Mouse (Mus musculus) liver, embryonic 14.5 days (tissue): ENCODE measurements around the gene Nav2. TPM values are rescaled to one million over a fixed set of nuclear protein-coding genes. Genes with fewer than 3 reads are reported as not detected.

ENCODE experiments used
- ATAC-seq: fragments of 200-750 bp; cut with Nextera tagmentation; 2 replicates; pipeline ENCODE4 v1.8.0; 2017; ENCODE audit warnings: moderate number of reproducible peaks, mild to moderate bottlenecking, moderate library complexity; ENCODE audit not compliant: insufficient read depth
- DNase-seq, 3 experiments: peaks; one replicate each; pipeline ENCODE4 v3.0.0-alpha.2; 2012 to 2013; ENCODE audit warnings: low read depth in 3 of 3, low spot score in 3 of 3
- H3K27ac ChIP-seq: fragments of 300-500 bp; sonication (generic); 2 replicates; pipeline ENCODE4 v1.5.1; 2014; ENCODE audit warnings: moderate library complexity, mild to moderate bottlenecking, control low read depth, inconsistent platforms
- H3K27me3 ChIP-seq: fragments of 300-500 bp; sonication (generic); 2 replicates; pipeline ENCODE4 v1.6.1; 2014; ENCODE audit warnings: mild to moderate bottlenecking, low read length, moderate library complexity; ENCODE audit not compliant: control insufficient read depth, insufficient read depth
- H3K36me3 ChIP-seq: fragments of 300-500 bp; sonication (generic); replicated peaks from 2 replicates; pipeline ENCODE4 v1.6.1; 2014; ENCODE audit warnings: low read depth; ENCODE audit not compliant: control insufficient read depth, insufficient read depth
- H3K4me1 ChIP-seq, 2 experiments: fragments of 200-500 bp in 1 of 2; fragments of 300-500 bp in 1 of 2; sonication (generic) in 1 of 2; replicated peaks; 2 replicates each; pipeline ENCODE4 v1.6.1; 2012 to 2014; ENCODE audit warnings: antibody characterized with exemption in 1 of 2, inconsistent platforms in 1 of 2, low read length in 1 of 2; ENCODE audit not compliant: control insufficient read depth in 2 of 2, insufficient read depth in 2 of 2
- H3K4me2 ChIP-seq: fragments of 300-500 bp; sonication (generic); 2 replicates; pipeline ENCODE4 v1.6.1; 2014; ENCODE audit warnings: low read depth, mild to moderate bottlenecking, control low read depth, moderate library complexity
- H3K4me3 ChIP-seq, 2 experiments: fragments of 200-500 bp in 1 of 2; fragments of 300-500 bp in 1 of 2; sonication (generic) in 1 of 2; 2 replicates each; pipeline ENCODE4 v1.5.1; 2012 to 2014; ENCODE audit warnings: low read depth in 2 of 2, low read length in 2 of 2, mild to moderate bottlenecking in 2 of 2, control low read depth in 1 of 2, inconsistent platforms in 1 of 2, moderate library complexity in 1 of 2; ENCODE audit not compliant: insufficient read depth in 1 of 2
- H3K9ac ChIP-seq: fragments of 300-500 bp; sonication (generic); replicated peaks from 2 replicates; pipeline ENCODE4 v1.6.1; 2014; ENCODE audit warnings: mild to moderate bottlenecking, control low read depth, moderate library complexity
- H3K9me3 ChIP-seq: fragments of 300-500 bp; sonication (generic); 2 replicates; pipeline ENCODE4 v1.6.1; 2016; ENCODE audit warnings: low read length, mixed read lengths; ENCODE audit not compliant: control insufficient read depth
- CTCF ChIP-seq: IDR thresholded peaks from 2 replicates; pipeline ENCODE4 v1.5.1; 2016; ENCODE audit warnings: antibody characterized with exemption, low read depth, control low read depth
- EP300 ChIP-seq: IDR thresholded peaks from 2 replicates; pipeline ENCODE4 v1.6.1; 2016; ENCODE audit warnings: antibody characterized with exemption, low read depth
- WGBS: fragments of 180-500 bp; shearing (Covaris S2); extraction: QIAGEN DNeasy Blood & Tissue Kit; methylation state at CpG from one replicate; pipeline ENCODE4 v1.1.7; 2014; ENCODE audit not compliant: insufficient replicate concordance; 5-methylcytosine and 5-hydroxymethylcytosine counted together
- polyA plus RNA-seq, 2 experiments: library from polyadenylated mRNA; depleted of rRNA in 1 of 2; stranded (reverse) in 1 of 2; unstranded in 1 of 2; fragments of >200 nt; fragmentation: Nextera tagmentation in 1 of 2; extraction: Ambion mirVana in 1 of 2; gene quantifications; 2 replicates each; pipeline versions ENCODE4 v1.2.1 to v1.2.3; 2012 to 2014

Nav2 gene
- polyA plus RNA-seq, 2 experiments = 1.5 to 1.6 TPM

GRCm38 (mm10) chr7:49190231-49190985, 281.9 kb downstream of the Nav2 start:
- no peaks in the 10 kb centered on the region for H3K9me3 ChIP-seq
- H3K4me3 ChIP-seq = no peak overlapping the region
- H3K27ac ChIP-seq = no peak overlapping the region
- ATAC-seq (no peak), DNase-seq (no peak)
- H3K9ac ChIP-seq = no peak overlapping the region
- TF ChIP-seq CTCF (no peak), EP300 (no peak)
- H3K27me3 ChIP-seq = no peaks in the 10 kb centered on the region
- 66% methylated on average over 4 of the region's 4 CpGs for WGBS
- no peak overlapping the region for H3K4me2 ChIP-seq
- no peaks in the 10 kb centered on the region for H3K36me3 ChIP-seq
- no peaks in the 10 kb centered on the region for H3K4me1 ChIP-seq

GRCm38 (mm10) chr7:49191081-49191678, 282.7 kb downstream of the Nav2 start:
- WGBS = 57% methylated on average over 7 of the region's 7 CpGs
- H3K4me2 ChIP-seq = no peak overlapping the region
- H3K36me3 ChIP-seq = no peaks in the 10 kb centered on the region
- DNase-seq = no peak
- TF ChIP-seq EP300 = no peak
- TF ChIP-seq CTCF = no peak
- no peak overlapping the region for H3K9ac ChIP-seq
- no peak for ATAC-seq
- no peak overlapping the region for H3K4me3 ChIP-seq
- H3K27me3 ChIP-seq = no peaks in the 10 kb centered on the region
- no peaks in the 10 kb centered on the region for H3K9me3 ChIP-seq
- H3K4me1 ChIP-seq = no peaks in the 10 kb centered on the region
- H3K27ac ChIP-seq = no peak overlapping the region

- no peaks in the 10 kb centered on the region for H3K9me3 ChIP-seq
- H3K9ac ChIP-seq = no peak overlapping the region
- H3K27ac ChIP-seq = no peak overlapping the region
- H3K4me1 ChIP-seq = no peaks in the 10 kb centered on the region
- H3K4me3 ChIP-seq = no peak overlapping the region
- ATAC-seq (no peak), DNase-seq (no peak)
- TF ChIP-seq EP300 = no peak
- TF ChIP-seq CTCF = no peak
- WGBS = 65% methylated on average over 2 of the region's 2 CpGs
- H3K4me2 ChIP-seq = no peak overlapping the region
- H3K27me3 ChIP-seq = no peaks in the 10 kb centered on the region
- no peaks in the 10 kb centered on the region for H3K36me3 ChIP-seq
Observed at GRCm38 (mm10) chr7:49192061-49192695, 283.7 kb downstream of the Nav2 start.

GRCm38 (mm10) chr7:49195711-49196147, 287.2 kb downstream of the Nav2 start:
- no peaks in the 10 kb centered on the region for H3K27me3 ChIP-seq
- H3K27ac ChIP-seq = no peak overlapping the region
- H3K9me3 ChIP-seq = no peaks in the 10 kb centered on the region
- peak; percentile 68 for ATAC-seq
- no peaks in the 10 kb centered on the region for H3K36me3 ChIP-seq
- no peak overlapping the region for H3K4me3 ChIP-seq
- no peak overlapping the region for H3K4me2 ChIP-seq
- no peaks in the 10 kb centered on the region for H3K4me1 ChIP-seq
- WGBS = 39% methylated on average over 5 of the region's 5 CpGs
- TF ChIP-seq CTCF (no peak), EP300 (no peak)
- DNase-seq = peak; percentile 2 to 7 (median 3)
- no peak overlapping the region for H3K9ac ChIP-seq

GRCm38 (mm10) chr7:49199366-49199765, 290.9 kb downstream of the Nav2 start:
- TF ChIP-seq CTCF (no peak), EP300 (no peak)
- WGBS = 46% methylated on average over 6 of the region's 6 CpGs

More at GRCm38 (mm10) chr7:49199366-49199765, 290.9 kb downstream of the Nav2 start:
- DNase-seq = no peak
- H3K9me3 ChIP-seq = no peaks in the 10 kb centered on the region
- H3K4me2 ChIP-seq = no peak overlapping the region
- H3K4me1 ChIP-seq = no peaks in the 10 kb centered on the region
- no peaks in the 10 kb centered on the region for H3K36me3 ChIP-seq
- no peaks in the 10 kb centered on the region for H3K27me3 ChIP-seq
- no peak overlapping the region for H3K4me3 ChIP-seq
- ATAC-seq = no peak
- no peak overlapping the region for H3K27ac ChIP-seq
- H3K9ac ChIP-seq = no peak overlapping the region
